Mouse (Mus musculus) megakaryocyte progenitor cell, adult 5-6 weeks (primary cell): Measurements from ENCODE around the gene Znhit1. TPM values are rescaled to one million over a fixed set of nuclear protein-coding genes. Genes with fewer than 3 reads are reported as not detected.

Experiments used
- ATAC-seq: replicated peaks from 2 replicates; pipeline ENCODE4 v1.8.0; 2016; ENCODE audit warnings: mild to moderate bottlenecking, moderate TSS enrichment, inconsistent platforms; ENCODE audit not compliant: poor library complexity
- total RNA-seq, 2 experiments: library from RNA; stranded (forward) in 1 of 2; stranded (reverse) in 1 of 2; fragments of 157-497, 149-512 nt in 1 of 2; fragments of 200-1000 nt in 1 of 2; gene quantifications; 2 replicates each; pipeline versions ENCODE4 v1.2.3 to v1.2.4; 2015 to 2017

Gene Znhit1
- total RNA-seq (2015) (109 and 115 TPM in 2 replicates), total RNA-seq (2017) (41.5 and 49.0 TPM in 2 replicates)

DNA sequence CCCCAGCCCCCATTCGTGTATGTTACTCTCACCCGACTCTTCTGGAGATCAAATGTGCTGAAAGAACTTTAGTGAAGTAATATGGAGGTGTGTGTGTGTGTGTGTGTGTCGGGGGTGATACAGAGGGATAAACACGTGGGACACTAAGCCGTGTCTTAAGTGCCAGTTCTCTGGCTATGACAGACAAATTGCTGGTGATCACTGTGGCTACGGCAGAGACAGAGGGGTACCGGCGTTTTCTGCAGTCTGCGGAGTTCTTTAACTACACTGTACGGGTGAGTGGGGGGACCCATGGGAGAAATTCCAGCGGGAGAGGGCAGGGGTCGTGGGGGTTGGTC is at the start of gene Znhit1:
TSS of gene Znhit1 (minus strand) at position 88 of the 338 bp plus-strand sequence.
- ATAC-seq: peak; percentile 21

DNA sequence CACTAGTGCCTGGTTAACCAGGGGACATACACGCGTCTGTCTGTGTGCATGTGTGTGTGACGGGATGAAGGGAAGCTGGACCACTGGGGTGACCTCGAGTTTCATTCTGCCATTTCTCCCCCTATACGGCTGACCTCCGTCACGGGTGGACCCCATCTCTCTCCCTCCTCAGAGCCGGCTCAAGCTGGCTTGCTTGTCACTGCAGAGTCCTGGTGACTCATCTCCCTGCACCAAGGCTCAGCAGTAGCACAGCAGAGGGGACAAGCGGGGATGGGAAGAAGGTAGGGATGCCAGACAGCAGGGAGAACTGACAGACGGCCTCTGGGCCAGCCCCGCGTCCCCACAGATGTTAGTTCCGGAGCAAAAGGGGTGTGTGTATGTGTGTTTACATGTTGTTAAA is 48.4 kb upstream of the Znhit1 start:
- no peak for ATAC-seq

DNA sequence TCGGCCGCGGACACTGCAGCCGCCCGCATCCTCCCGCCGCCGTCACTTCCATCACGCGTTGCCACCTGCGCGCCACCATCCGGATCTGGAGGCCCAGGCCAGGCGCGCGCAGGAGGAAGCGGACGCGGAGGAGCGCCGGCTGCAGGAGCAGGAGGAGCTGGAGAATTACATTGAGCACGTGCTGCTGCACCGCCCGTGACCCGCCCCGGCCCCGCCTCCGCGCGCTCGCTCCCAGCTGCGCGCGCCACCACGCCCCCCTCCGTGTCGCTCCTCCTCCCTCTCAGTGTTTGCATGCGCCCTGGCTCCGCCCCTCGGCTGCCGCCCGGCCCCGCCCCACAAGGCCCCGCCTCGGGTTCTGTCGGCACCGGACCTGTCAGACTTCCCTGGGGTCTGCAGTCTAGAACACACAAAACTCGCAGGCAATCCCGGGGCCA is 44.8 kb upstream of the Znhit1 start:
- peak; percentile 76 for ATAC-seq

DNA sequence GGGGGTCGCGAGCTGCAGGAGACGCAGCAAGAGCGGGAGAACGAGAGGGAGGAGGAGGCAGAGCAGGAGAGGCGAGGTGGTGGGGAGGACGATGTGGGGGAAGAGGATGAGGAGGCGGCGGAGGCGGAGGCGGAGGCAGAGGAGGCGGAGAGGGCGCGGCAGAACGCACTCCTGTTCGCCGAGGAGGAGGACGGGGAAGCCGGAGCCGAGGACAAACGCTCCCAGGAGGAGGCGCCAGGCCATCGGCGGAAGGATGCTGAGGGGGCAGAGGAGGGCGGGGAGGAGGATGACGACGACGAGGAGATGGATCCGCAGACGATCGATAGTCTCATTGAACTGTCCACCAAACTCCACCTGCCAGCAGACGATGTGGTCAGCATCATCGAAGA is 44.2 kb upstream of the Znhit1 start:
- no peak for ATAC-seq

DNA sequence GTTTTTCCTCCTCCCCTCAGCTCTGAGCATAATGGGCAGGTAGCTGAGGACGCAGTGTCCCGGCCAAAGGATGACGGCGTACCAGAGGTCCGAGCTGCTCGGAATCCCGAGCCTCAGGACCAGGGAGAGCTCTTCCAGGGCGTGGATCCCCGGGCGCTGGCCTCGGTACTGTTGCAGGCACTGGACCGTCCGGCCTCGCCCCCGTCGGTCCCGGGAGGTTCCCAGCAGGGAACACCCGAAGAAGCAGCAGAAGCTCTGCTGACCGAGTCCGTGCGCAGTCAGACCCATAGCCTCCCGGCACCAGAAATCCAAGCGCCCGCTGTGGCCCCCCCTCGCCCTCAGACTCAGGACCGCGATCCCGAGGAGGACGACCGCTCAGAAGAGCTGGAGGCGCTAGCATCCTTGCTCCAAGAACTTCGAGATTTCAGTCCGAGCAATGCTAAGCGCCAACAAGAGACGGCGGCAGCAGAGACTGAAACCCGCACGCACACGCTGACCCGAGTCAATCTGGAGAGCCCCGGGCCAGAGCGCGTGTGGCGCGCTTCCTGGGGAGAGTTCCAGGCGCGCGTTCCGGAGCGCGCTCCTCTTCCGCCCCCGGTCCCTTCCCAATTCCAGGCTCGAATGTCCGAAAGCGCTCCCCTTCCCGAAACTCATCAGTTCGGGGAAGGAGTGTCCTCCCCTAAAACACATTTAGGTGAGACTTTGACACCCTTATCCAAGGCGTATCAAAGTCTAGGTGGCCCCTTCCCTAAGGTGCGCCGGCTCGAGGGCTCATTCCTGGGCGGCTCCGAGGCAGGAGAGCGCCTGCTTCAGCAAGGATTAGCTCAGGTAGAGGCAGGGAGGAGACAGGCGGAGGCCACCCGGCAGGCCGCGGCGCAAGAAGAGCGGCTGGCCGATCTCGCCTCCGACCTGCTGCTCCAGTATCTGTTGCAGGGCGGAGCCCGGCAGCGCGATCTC is 43.5 kb upstream of the Znhit1 start:
- no peak for ATAC-seq

DNA sequence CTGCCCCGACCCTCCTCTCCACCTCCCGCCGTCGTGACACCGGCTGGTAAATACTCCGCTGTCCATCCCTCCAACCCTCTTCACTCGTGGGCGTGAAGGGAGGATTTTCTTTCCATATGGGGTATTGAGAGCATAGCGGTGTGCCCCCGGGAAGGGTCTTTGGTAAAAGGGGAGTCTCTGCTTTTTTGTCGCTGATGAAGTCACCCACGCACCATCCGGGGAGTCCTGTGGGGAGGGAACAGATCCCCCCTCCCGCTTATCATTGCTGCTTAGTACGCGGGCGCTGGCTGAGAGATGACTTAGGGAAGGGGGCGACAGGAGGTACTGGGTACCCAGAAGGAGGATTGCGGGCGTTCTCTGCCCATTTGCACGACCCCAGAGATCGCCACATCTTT is 42.6 kb upstream of the Znhit1 start:
- no peak for ATAC-seq

DNA sequence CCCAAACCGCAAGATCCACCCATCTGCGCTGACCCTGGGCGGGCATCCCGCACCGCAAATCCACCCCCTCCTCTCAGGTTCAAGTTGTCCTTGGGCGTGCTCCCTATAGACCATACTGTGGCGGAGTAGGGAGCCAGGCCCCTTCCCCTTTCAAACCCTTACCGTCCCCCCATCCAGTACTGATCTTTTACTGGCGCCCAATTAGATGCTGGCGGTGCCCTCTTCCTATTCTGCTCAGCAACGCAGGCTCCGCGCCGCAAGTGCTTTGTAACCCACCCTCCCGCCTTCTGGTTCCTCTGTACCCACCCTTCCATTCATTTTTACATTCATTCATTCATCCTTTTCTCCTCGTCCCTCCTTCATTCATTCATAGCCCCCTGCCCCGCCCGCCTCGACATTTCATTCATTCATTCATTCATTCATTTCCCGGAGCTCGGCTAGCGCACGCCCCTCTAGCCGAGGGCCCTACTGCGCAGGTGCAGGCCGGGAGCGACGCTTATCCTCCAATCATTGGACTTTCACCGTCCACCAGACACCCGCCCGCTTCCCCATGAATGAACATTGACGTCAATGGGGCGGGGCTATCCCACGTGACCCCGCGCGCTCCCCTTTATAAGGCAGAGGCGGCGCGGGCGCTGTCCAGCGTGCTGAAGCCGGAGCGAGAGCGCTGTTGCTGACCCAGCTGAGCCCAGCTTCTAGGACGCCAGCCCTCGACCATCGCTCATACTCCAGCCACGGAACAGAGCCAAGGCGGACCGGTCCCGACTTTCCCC is 42.0 kb upstream of the Znhit1 start:
- ATAC-seq: peak; percentile 79

DNA sequence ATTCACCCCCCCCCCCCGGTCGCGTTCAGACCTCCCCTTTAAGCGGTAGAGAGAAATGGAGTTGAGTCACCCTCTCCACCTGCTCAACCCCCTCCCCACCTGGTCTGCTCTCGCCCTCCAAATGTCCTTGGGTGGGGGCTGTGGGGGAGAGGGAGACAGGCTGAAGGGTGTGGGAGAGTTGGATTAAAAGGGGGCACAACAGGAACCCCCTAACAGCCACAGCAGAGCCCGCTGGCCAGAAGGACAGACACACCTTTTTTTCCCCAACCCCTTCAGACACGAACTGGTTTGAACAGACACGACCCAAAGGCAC is 41.4 kb upstream of the Znhit1 start:
- ATAC-seq: no peak

DNA sequence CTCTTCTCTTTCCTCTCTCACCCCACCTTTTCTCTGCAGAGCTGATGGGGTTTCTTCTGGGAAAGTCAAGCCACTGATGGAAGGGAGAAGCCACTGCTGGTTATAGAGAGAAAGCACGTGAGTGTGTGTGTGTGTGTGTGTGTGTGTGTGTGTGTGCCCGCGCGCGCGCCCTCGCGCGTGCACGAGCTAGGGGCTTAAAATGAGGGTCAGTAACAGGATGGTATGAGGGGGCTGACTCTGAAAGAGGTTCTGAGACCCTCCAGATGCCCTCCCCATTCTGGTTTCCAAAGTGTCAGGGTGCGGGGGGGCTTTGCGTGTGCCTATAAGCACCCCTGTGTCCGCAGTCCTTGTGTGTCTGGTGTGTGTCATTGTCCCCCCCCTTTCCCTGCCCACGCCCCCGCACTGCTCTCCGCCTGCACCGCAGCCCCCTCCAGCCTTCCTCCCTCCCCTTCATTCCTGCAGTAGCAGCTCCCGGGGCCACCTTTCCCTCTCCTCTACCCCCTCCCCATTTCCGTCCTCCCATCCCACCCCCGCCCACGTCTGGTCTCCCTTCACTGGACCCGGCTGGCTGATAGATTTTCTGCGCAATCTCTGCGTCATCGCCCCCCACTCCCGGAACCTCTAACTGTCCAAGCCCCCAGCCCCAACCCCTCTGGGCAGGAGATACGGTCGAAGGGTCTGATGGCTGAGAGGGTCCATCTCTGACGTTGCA is 40.9 kb upstream of the Znhit1 start:
- ATAC-seq: no peak

DNA sequence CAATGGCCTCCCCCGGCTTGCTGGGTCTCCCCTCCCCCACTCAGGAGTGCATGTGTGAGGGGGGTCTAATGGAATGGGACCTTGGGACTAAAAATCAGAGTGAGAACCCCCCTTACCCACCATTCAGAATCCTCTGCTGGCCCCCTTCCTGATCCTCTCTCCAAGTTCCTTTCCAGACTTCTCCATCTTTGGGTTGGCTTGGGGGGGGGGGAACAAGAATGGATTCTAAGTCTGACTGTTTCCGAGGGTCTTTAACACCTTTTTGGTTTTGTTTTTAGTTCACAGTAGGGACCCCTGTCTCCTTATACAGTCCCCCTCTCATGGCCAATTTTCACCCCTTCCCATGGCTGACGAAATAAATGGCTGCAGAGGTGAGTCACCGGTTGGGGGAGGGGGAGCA is 38.3 kb upstream of the Znhit1 start, which contains the start of gene Vgf:
TSS of gene Vgf (plus strand) at position 301 of the 400 bp plus-strand sequence.
- ATAC-seq: no peak

DNA sequence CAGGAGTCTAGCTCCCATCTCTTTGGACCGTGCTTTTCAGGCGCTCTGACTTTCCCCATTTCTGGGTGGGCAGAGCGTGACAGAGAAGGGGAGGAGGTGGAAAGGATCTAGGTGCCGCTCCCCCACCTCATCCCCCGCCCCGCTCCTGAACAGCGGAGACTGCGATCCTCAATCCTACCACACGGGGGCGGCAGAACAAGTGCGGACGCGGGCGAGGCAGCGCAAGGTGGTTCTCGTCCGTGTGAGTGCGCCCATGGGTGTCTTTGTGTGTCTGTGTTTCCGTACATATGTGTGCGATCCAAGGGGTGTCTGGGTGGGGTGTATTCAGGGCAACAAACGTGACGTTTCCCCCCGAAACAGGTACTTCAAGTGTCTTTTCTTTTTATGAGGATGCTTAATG is 37.3 kb upstream of the Znhit1 start:
- peak; percentile 77 for ATAC-seq

DNA sequence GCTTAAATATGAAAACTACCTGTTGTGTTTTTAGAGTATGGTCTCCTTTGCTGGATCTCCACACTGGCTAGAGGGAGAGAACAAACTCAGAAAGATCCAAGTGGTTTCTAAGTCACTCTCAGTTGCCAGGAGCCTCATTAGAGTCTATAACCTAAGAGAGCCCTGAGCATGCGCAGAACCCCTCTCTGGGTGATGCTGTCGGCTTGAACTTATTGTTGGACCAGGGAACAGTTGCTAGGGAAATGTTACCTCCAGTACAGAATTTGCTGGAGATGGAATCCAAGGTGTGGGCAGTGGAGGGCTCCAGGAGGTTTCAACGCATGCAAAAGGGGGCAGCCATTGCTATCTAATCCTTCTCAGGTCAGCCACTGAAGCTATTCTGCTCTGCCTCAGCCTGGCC is 36.5 kb upstream of the Znhit1 start:
- no peak for ATAC-seq

DNA sequence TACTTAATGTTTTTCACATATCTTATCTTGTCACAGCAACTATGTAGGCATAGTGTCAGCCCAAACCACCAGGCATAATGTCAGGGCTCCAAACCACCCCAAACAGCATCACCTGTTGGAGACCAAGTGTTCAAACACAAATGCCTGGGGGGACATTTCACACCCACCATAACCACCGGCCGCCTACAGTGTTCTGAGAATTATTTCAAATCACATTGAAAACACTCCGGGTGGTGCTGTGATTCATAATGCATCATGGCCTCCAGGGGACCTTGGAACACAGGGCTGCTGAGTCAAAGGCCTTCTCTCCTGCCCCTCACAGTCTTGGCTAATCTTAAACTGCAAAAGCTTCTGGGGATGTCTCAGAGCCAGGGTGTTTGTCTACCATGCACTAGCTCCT is 28.1 kb upstream of the Znhit1 start:
- no peak for ATAC-seq

DNA sequence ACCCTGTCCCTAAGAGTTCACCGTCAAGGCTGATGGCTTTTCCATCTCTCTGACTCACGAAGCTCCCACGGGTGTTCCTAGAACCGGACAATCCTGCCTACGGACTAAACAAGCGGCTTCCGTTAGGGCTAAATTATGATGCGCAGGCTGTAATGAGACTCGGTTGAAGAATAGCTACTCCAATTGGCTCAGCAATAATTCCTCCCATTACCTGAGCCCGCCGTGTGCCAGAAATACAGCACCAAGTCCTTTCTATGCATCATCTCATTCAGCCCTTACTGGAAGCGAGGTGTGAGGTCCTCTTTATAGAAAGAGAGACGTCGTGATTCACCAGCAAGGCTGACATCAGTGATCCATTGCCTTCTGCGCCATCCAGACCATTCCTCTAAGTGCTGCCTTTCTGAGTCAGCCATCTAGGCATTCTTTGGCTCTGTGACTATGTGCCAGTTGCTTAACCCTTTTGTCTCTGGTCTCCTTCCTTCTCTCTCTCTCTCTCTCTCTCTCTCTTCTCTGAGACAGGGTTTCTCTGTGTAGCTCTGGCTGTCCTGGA is 24.7 kb upstream of the Znhit1 start:
- no peak for ATAC-seq

DNA sequence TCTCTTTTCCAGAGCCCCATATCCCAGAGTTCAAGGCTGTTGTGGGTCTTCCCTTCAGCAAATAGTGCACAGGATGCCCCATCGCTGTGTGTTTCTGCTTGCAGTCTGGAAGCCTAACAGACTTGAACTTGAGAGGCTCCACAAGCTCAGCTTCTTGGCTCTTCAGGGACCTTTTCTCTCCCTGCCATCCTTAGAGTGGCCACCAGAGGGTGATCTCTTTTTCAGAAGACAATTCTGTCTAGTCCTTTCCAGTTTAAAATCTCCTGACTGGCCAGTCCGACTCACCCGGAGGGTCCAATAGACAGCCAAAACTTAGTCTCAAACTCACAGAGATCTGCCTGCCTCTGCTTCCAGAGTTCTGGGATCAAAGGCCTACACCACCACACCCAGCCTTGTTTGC is 22.2 kb upstream of the Znhit1 start:
- peak; percentile 48; the same call in 1 of the 2 replicates for ATAC-seq

DNA sequence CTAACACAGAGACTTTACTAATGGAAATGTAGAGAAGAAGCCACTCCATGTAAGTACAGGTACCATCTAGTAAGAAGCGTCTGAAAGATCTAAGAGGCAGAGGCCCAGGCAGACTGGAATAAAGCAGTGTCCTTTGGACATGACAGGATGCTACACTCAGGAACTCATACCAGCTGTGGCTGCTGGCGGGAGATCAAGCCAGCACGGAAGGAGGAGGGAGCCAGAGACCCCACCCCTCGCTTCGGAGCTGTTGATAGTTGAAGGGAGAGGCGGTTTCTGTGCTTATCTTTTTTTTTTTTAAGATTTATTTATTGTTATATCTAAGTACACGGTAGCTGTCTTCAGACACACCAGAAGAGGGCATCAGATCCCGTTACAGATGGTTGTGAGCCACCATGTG is 19.5 kb upstream of the Znhit1 start:
- no peak for ATAC-seq

DNA sequence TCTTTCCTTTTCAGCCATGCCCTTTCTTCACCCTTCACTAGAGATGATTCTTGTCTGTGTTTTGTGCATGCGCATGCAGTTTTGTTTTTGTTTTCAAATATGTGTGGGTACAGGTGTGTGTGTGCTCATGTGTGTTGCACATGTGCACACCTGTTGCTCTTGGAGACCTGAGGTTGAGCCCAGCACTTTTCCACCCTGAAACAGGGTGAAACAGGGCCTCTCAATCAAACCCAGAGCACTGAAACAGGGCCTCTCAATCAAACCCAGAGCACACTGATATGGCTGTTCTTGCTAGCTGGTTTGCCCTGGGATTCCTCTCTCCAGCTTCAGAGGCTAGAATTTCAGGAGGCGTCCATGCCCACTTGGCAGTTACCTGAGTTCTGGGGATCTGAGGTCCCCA is 12.8 kb upstream of the Znhit1 start:
- peak; percentile 46 for ATAC-seq

DNA sequence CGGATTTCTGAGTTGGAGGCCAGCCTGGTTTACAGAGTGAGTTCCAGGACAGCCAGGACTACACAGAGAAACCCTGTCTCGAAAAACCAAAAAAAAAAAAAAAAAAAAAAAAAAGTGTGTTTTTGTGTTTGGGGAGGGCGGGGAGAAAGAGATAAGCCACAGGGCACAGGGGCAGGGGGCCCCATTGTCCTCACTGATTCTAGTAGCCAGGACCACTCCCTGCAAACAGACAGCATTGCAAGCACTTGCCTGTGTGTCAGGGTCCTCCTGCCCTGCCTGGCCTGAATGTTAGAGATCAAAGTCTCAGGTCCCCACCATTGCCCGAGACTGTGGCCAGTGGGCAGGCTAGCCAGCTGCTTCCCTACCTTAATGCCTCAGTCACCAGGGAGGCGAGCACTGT is 11.6 kb upstream of the Znhit1 start:
- ATAC-seq: no peak

DNA sequence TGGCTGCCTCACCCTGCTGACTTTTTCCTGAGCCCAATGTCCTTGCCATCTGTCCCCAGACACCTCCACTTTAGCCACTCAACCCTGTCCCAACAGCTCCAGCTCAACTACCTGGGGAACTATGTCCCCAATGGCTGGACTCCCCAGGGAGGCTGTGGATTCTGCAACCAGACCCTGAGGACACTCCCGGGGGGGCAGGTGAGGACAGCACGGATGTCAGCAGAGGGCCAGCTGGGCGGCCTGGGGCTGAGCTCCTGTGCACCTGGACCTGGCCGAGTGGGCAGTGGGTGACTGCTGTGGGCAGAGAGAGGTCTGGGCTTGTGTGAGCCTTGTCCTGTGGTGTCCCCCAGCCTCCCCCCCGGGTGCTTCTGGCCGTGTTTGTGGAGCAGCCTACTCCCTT is 2.0 kb upstream of the Znhit1 start:
- ATAC-seq: no peak

DNA sequence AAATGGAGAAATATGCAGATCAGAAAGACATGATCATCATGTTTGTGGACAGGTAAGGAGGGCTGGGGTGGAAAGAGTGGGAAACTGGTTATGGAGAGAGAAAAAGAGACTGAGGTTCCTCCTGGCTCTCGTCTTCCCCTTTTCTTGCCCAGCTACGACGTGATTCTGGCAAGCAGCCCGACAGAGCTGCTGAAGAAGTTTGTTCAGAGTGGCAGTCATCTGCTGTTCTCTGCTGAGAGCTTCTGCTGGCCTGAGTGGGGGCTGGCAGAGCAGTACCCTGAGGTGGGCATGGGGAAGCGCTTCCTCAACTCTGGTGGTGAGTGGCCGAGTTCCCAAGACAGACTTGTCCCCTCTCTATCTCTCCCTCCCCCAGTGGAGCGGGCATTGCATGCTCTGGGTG is 599 bp upstream of the Znhit1 start:
- peak; percentile 13; the same call in 1 of the 2 replicates for ATAC-seq
